In genomic region chr13:63324978-63325848, GRCm38 (mm10) we compare ENCODE assay signal across 8 mouse cellular contexts.
DNase-seq lines count a peak whose midpoint lies in the region; ATAC-seq lines count a peak whose summit lies in the region.

No protein-coding gene starts in this region.

- peak overlapping the region; percentile 30 for H3K27ac ChIP-seq in intestine, embryonic 14.5 days (ENCODE audit: low read depth)
- peak overlapping the region; percentile 80 for H3K27ac ChIP-seq in stomach, embryonic 16.5 days (ENCODE audit: low read length)

- no peaks in the 10 kb centered on the region for H3K36me3 ChIP-seq in intestine, embryonic 14.5 days (ENCODE audit: control insufficient read depth, insufficient read depth, low read length)
- H3K36me3 ChIP-seq in stomach, embryonic 16.5 days (ENCODE audit: control insufficient read depth, insufficient read depth, low read length): no peaks in the 10 kb centered on the region

- no peak overlapping the region for H3K9ac ChIP-seq in intestine, embryonic 14.5 days (ENCODE audit: low read length)
- no peak overlapping the region for H3K9ac ChIP-seq in stomach, embryonic 16.5 days (ENCODE audit: low read length)

- H3K4me2 ChIP-seq in intestine, embryonic 14.5 days (ENCODE audit: low read length): no peak overlapping the region
- no peak overlapping the region for H3K4me2 ChIP-seq in stomach, embryonic 16.5 days (ENCODE audit: low read depth, low read length)

- intact Hi-C loops in gastrocnemius, postnatal 14 days (cut with DNase I; ENCODE audit: low total_unique reads): loop anchor here (10.0 kb wide), 1 partner anchor 80 kb away; no protein-coding TSS in a partner anchor

- ATAC-seq in intestine, embryonic 14.5 days (replicated peaks; ENCODE audit: low FRiP score, low TSS enrichment, low read depth): no peak
- no peak for ATAC-seq in stomach, embryonic 16.5 days (ENCODE audit: insufficient read depth, low FRiP score)
- no peak for ATAC-seq in activated CD4-positive, CD25-positive, alpha-beta regulatory T cell, adult 4 months

- WGBS in intestine, embryonic 14.5 days: 76% methylated on average over 10 of the region's 10 CpGs
- WGBS in stomach, embryonic 16.5 days: 58% methylated on average over 10 of the region's 10 CpGs

- no peaks in the 10 kb centered on the region for H3K27me3 ChIP-seq in intestine, embryonic 14.5 days (replicated peaks; ENCODE audit: control insufficient read depth, insufficient read depth, low read length)
- H3K27me3 ChIP-seq in stomach, embryonic 16.5 days (ENCODE audit: control insufficient read depth, insufficient read depth, low read length): no peaks in the 10 kb centered on the region

- peaks cover 5% of the 10 kb centered on the region; the same call in 1 of the 2 replicates for H3K4me1 ChIP-seq in intestine, embryonic 14.5 days (replicated peaks; ENCODE audit: control insufficient read depth, insufficient read depth, low read length)
- peaks cover 20% of the 10 kb centered on the region; the same call in 1 of the 2 replicates for H3K4me1 ChIP-seq in stomach, embryonic 16.5 days (ENCODE audit: control insufficient read depth, insufficient read depth, low read length)

- DNase-seq in embryo, embryonic 10.5 days (ENCODE audit: low spot score): peak; percentile 44
- DNase-seq in embryo, embryonic 9.5 days (ENCODE audit: extremely low spot score): no peak
- DNase-seq in ovary, adult 18-20 months (ENCODE audit: low spot score): peak; percentile 79
- DNase-seq in ovary, postnatal 14 days (ENCODE audit: low spot score): no peak
- no peak for DNase-seq in intestine, embryonic 14.5 days (ENCODE audit: low spot score)
- DNase-seq in gastrocnemius, postnatal 14 days: no peak

- H3K4me3 ChIP-seq in intestine, embryonic 14.5 days (ENCODE audit: low read depth, low read length): no peak overlapping the region
- no peak overlapping the region for H3K4me3 ChIP-seq in stomach, embryonic 16.5 days (replicated peaks; ENCODE audit: low read length)

- no peaks in the 10 kb centered on the region for H3K9me3 ChIP-seq in intestine, embryonic 14.5 days (ENCODE audit: control insufficient read depth, low read length)
- no peaks in the 10 kb centered on the region for H3K9me3 ChIP-seq in stomach, embryonic 16.5 days (replicated peaks; ENCODE audit: control insufficient read depth, low read length)

Comparison
In these comparisons a context has a peak if more than half of its experiments do, and no peak if none do; other contexts are left out.
1. DNase-seq: peak in embryo, embryonic 10.5 days (single experiment) and ovary, adult 18-20 months (single experiment); none in embryo, embryonic 9.5 days (single experiment), ovary, postnatal 14 days (single experiment), intestine, embryonic 14.5 days (single experiment) and gastrocnemius, postnatal 14 days (single experiment).